Mouse (Mus musculus) brain, embryonic 14.5 days (tissue): ENCODE measurements around the gene Polr2h.
A peak's percentile ranks its signal among the peaks of the same experiment; 100 is the strongest.

Experiments used
- CTCF ChIP-seq: fragments of 200-500 bp; IDR thresholded peaks from 2 replicates; pipeline ENCODE4 v1.5.1; 2012; ENCODE audit warnings: inconsistent platforms, mild to moderate bottlenecking, moderate library complexity, borderline replicate concordance; ENCODE audit not compliant: insufficient read depth, insufficient read length; ENCODE audit errors: extremely low read depth
- POLR2A ChIP-seq: fragments of 200-500 bp; IDR thresholded peaks from 2 replicates; pipeline ENCODE4 v1.6.1; 2012; ENCODE audit warnings: mild to moderate bottlenecking, inconsistent platforms, borderline replicate concordance; ENCODE audit not compliant: poor library complexity, insufficient read depth, insufficient read length, severe bottlenecking; ENCODE audit errors: extremely low read depth

DNA sequence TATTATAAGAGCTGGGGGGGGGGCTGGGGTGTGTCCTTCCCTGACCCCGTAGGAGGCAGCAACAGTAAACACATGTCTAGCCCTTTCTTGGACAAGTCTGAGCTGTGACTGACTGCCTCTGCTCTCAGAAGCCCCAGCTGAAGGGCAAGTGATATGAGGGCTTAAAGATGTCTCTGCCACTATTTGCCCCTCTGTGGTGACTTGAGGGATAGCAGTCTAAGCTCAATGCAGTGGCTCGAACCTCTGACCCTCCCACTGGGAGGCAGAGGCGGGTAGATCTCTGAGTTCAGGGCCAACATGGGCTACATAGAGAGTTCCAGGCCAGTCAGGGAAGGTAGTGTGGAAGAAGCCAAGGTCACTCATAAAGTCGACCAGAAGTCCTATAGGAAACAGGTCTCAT, 6.7 kb upstream of the Polr2h start:
- no peak for TF ChIP-seq POLR2A
- TF ChIP-seq CTCF = 0 out of 2 replicates have a peak, but pooled peaks have one; percentile 7
